Mouse (Mus musculus): ENCODE data around the gene Rgcc.

DNA sequence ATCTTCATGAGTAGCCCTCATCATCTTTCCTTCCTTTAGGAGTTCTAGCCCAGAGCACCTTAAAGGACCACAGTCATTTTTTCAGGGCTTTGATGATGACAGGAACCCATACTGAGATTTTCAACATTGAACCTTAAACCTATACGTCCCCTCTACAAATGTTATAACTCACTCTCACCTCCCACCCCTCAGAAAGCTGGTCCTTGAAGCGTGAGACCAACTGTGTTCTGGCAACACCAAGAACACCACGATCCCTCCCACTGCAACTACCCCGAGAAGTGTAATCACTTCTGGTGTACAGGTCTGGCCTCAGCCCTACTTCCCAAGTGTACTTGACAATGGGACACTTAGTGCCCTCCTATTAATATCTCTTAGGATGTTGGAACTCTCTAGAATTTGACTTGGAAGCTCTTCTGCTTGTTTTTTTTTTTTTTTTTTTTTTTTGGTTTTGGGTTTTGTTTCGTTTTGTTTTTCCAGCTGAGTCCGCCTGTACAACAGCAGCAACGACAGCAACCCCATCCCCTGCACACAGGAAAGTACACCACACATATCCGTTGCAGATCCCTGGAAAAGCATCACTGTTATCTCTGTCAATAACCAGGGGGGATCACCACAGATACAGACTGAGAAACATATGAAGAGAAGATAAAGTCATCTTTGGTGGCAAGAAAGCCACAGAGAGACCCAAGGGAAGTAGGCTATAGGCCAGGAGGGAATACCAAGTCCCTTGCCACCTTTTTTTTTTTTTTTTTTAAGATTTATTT lies 7.2 kb downstream of the Rgcc start:
- TF ChIP-seq POLR2AphosphoS2 (IDR thresholded peaks at IDR 0.05; ENCODE audit: low read depth, low read length) (no peak), MAZ (IDR thresholded peaks at IDR 0.05; ENCODE audit: low read depth, low read length) (no peak), CTCF (conservative IDR thresholded peaks at IDR 0.05 in 1 of 2, IDR thresholded peaks at IDR 0.05 in 1 of 2; ENCODE audit: low read depth in 2 of 2, low read length in 2 of 2) (no peak), CHD2 (IDR thresholded peaks at IDR 0.05; ENCODE audit: low read length) (no peak), JUND (conservative IDR thresholded peaks at IDR 0.05; ENCODE audit: low read depth, low read length) (no peak), MYC (IDR thresholded peaks at IDR 0.05; ENCODE audit: low read depth, low read length) (no peak), EP300 (IDR thresholded peaks at IDR 0.05; ENCODE audit: low read length) (no peak)
